Mouse (Mus musculus) limb, embryonic 10.5 days (tissue): ENCODE data around the gene Ksr2. TPM values are rescaled to one million over a fixed set of nuclear protein-coding genes. Genes with fewer than 3 reads are reported as not detected.

Experiments
- DNase-seq: peaks from one replicate; pipeline ENCODE4 v3.0.0-alpha.2; 2017; ENCODE audit warnings: low spot score
- H3K27ac ChIP-seq: fragments of 300-500 bp; sonication (generic); 2 replicates; pipeline ENCODE4 v1.5.1; 2016; ENCODE audit warnings: mild to moderate bottlenecking
- H3K27me3 ChIP-seq: fragments of 300-500 bp; sonication (generic); 2 replicates; pipeline ENCODE4 v1.6.1; 2016; ENCODE audit warnings: low read depth, mild to moderate bottlenecking; ENCODE audit not compliant: poor library complexity, severe bottlenecking
- H3K36me3 ChIP-seq: fragments of 300-500 bp; sonication (generic); 2 replicates; pipeline ENCODE4 v1.6.1; 2016; ENCODE audit warnings: mild to moderate bottlenecking, moderate library complexity
- H3K4me1 ChIP-seq: fragments of 300-500 bp; sonication (generic); 2 replicates; pipeline ENCODE4 v1.6.1; 2016
- H3K4me3 ChIP-seq: fragments of 300-500 bp; sonication (generic); 2 replicates; pipeline ENCODE4 v1.5.1; 2016; ENCODE audit warnings: mild to moderate bottlenecking, moderate library complexity
- H3K9me3 ChIP-seq: fragments of 300-500 bp; sonication (generic); replicated peaks from 2 replicates; pipeline ENCODE4 v1.6.1; 2016; ENCODE audit warnings: mild to moderate bottlenecking
- WGBS: fragments of 180-500 bp; shearing (Covaris S2); methylation state at CpG from one replicate; pipeline ENCODE4 v1.1.7; 2016; 5-methylcytosine and 5-hydroxymethylcytosine counted together
- polyA plus RNA-seq: library from polyadenylated mRNA; unstranded; fragments of >200 nt; fragmentation: Nextera tagmentation; extraction: Ambion mirVana; gene quantifications from 2 replicates; pipeline ENCODE4 v1.2.1, GENCODE M21; 2016

The Ksr2 gene
- polyA plus RNA-seq, 1 experiment from 2014 or later, result not detected

- no peak for DNase-seq
- Histone ChIP-seq H3K4me3 (no peak overlapping the region), H3K27me3 (no peaks in the 10 kb centered on the region), H3K27ac (no peak overlapping the region), H3K4me1 (peaks cover 6% of the 10 kb centered on the region), H3K36me3 (no peaks in the 10 kb centered on the region), H3K9me3 (no peaks in the 10 kb centered on the region)
- 90% methylated on average over 8 of the region's 8 CpGs for WGBS
Measured at GRCm38 (mm10) chr5:117696366-117696765, 282.6 kb downstream of the Ksr2 start.

DNA sequence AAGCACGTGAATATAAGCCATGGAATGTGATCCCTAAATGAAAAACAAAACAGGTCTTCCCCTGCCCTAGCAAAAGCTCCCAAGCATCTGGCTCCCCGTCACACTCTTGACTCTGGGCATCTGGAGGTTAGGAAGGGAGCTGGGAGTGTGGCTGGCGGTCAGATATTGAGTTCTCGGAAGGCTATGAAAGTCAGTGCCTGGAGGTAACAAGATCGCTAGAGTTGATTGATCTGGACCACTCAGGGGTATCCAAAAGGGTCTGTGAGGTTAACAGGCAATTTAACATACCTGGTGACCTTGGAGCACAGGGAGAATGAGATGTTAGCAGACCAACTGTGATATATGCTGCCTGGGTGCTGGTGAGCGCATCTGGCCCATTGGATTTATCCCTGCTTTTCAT is 283.8 kb downstream of the Ksr2 start:
- Histone ChIP-seq H3K4me1 (no peaks in the 10 kb centered on the region), H3K9me3 (no peaks in the 10 kb centered on the region), H3K27ac (no peak overlapping the region), H3K4me3 (no peak overlapping the region), H3K27me3 (no peaks in the 10 kb centered on the region), H3K36me3 (no peaks in the 10 kb centered on the region)
- 70% methylated on average over 6 of the region's 6 CpGs for WGBS
- DNase-seq, result no peak

- Histone ChIP-seq H3K4me1 (peaks cover 7% of the 10 kb centered on the region; the same call in 1 of the 2 replicates), H3K9me3 (no peaks in the 10 kb centered on the region), H3K4me3 (no peak overlapping the region), H3K27ac (no peak overlapping the region), H3K27me3 (no peaks in the 10 kb centered on the region), H3K36me3 (no peaks in the 10 kb centered on the region)
- no peak for DNase-seq
- 83% methylated on average over 9 of the region's 9 CpGs for WGBS
Measured at GRCm38 (mm10) chr5:117704371-117704770, 290.6 kb downstream of the Ksr2 start.

DNA sequence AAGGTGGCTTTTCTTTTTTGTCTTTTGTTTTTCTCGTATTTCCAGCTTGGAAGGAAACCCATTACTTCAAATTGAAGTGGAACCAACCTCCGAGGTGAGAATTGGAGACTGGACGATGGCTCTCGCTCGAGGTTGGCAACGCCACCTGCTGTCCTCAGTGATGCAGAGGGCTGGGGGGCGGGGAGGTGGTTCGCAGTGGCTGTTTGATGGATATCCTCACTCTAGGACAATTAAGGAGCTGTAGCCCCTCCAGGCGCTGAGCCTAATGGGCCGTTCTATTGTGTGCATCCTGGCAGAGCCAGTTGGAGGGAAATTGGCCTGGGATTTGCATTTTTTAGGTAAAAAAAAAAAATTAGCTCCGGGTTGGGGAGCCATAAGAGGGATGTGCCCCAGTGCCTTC is 292.8 kb downstream of the Ksr2 start:
- H3K4me3 ChIP-seq, result no peak overlapping the region
- no peak for DNase-seq
- WGBS, result 30% methylated on average over 11 of the region's 11 CpGs
- no peak overlapping the region for H3K27ac ChIP-seq
- peaks cover 7% of the 10 kb centered on the region; the same call in 1 of the 2 replicates for H3K4me1 ChIP-seq
- H3K36me3 ChIP-seq, result no peaks in the 10 kb centered on the region
- H3K27me3 ChIP-seq, result no peaks in the 10 kb centered on the region
- no peaks in the 10 kb centered on the region for H3K9me3 ChIP-seq

GRCm38 (mm10) chr5:117709306-117709705 is 295.5 kb downstream of the Ksr2 start:
- H3K4me1 ChIP-seq, result peaks cover 7% of the 10 kb centered on the region; the same call in 1 of the 2 replicates
- no peak overlapping the region for H3K4me3 ChIP-seq
- WGBS, result 82% methylated on average over 6 of the region's 6 CpGs
- no peak overlapping the region for H3K27ac ChIP-seq
- H3K9me3 ChIP-seq, result no peaks in the 10 kb centered on the region
- no peak for DNase-seq
- no peaks in the 10 kb centered on the region for H3K27me3 ChIP-seq
- no peaks in the 10 kb centered on the region for H3K36me3 ChIP-seq

GRCm38 (mm10) chr5:117711636-117712035 is 297.8 kb downstream of the Ksr2 start:
- peaks cover 5% of the 10 kb centered on the region; the same call in 1 of the 2 replicates for H3K4me1 ChIP-seq
- WGBS, result 89% methylated on average over 10 of the region's 10 CpGs
- H3K9me3 ChIP-seq, result no peaks in the 10 kb centered on the region
- H3K4me3 ChIP-seq, result no peak overlapping the region
- no peak for DNase-seq
- no peaks in the 10 kb centered on the region for H3K27me3 ChIP-seq
- H3K36me3 ChIP-seq, result no peaks in the 10 kb centered on the region
- H3K27ac ChIP-seq, result no peak overlapping the region

DNA sequence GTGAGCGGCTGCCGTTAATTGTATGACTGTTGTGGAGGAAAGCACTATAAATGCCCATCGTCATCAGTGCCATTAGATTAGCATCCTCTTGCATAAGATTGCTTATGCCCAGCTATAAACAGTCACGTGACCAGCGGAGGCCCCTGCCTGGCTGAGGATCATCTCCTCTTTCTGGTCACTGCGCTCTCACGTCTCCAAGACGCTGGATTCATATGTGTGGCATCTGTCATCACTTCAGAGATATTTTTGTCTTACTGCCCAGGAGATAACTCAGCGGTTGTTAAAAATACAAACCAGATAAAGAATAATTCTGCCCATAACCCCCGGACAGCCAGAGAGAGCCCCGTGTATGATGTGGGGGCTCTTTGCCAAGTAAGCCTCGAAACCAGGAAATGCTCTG is 298.4 kb downstream of the Ksr2 start:
- no peak overlapping the region for H3K4me3 ChIP-seq
- WGBS, result 86% methylated on average over 12 of the region's 12 CpGs
- no peak overlapping the region for H3K27ac ChIP-seq

DNA sequence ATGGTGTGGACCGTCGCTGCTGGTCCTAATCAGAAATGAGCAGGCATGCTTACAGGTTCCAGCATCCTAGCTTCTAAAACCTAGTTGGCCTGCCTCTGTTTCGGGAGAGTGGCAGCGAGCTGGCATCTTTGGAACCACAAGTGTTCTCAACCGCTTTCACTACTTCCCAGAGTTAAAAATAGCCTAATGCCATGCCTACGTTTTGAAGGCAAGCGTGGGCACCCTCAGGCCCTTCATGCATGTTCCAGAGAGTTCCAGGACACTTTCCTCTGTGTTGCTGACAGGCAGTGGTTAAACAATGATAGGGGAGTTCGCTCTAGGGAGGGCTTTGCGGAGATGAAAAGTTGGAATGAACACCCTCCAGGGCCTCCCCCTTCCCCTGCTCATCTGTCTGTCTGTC is 303.3 kb downstream of the Ksr2 start:
- 89% methylated on average over 9 of the region's 9 CpGs for WGBS
- Histone ChIP-seq H3K4me1 (no peaks in the 10 kb centered on the region), H3K9me3 (no peaks in the 10 kb centered on the region), H3K4me3 (no peak overlapping the region), H3K27me3 (peaks cover 8% of the 10 kb centered on the region; the same call in 1 of the 2 replicates), H3K36me3 (no peaks in the 10 kb centered on the region), H3K27ac (no peak overlapping the region)
- DNase-seq, result no peak

More for the DNA sequence above, 298.4 kb downstream of the Ksr2 start:
- Histone ChIP-seq H3K4me1 (no peaks in the 10 kb centered on the region), H3K9me3 (no peaks in the 10 kb centered on the region), H3K36me3 (no peaks in the 10 kb centered on the region), H3K27me3 (no peaks in the 10 kb centered on the region)
- no peak for DNase-seq

- 88% methylated on average over 4 of the region's 4 CpGs for WGBS
- Histone ChIP-seq H3K4me1 (peaks cover 3% of the 10 kb centered on the region), H3K9me3 (no peaks in the 10 kb centered on the region), H3K27ac (no peak overlapping the region), H3K4me3 (no peak overlapping the region), H3K36me3 (no peaks in the 10 kb centered on the region), H3K27me3 (peaks cover 8% of the 10 kb centered on the region; the same call in 1 of the 2 replicates)
- no peak for DNase-seq
Measured at GRCm38 (mm10) chr5:117723316-117723715, 309.5 kb downstream of the Ksr2 start.

GRCm38 (mm10) chr5:117726548-117726947 is 312.7 kb downstream of the Ksr2 start:
- no peaks in the 10 kb centered on the region for H3K9me3 ChIP-seq
- H3K4me1 ChIP-seq, result peaks cover 3% of the 10 kb centered on the region
- no peak overlapping the region for H3K27ac ChIP-seq
- no peak for DNase-seq
- no peaks in the 10 kb centered on the region for H3K36me3 ChIP-seq
- H3K27me3 ChIP-seq, result no peaks in the 10 kb centered on the region
- WGBS, result 86% methylated on average over 6 of the region's 6 CpGs
- H3K4me3 ChIP-seq, result no peak overlapping the region

- Histone ChIP-seq H3K4me1 (peaks cover 3% of the 10 kb centered on the region), H3K4me3 (no peak overlapping the region), H3K9me3 (no peaks in the 10 kb centered on the region), H3K36me3 (no peaks in the 10 kb centered on the region), H3K27me3 (no peaks in the 10 kb centered on the region), H3K27ac (no peak overlapping the region)
- no peak for DNase-seq
- WGBS, result 86% methylated on average over 7 of the region's 7 CpGs
Measured at GRCm38 (mm10) chr5:117727138-117727537, 313.3 kb downstream of the Ksr2 start.

DNA sequence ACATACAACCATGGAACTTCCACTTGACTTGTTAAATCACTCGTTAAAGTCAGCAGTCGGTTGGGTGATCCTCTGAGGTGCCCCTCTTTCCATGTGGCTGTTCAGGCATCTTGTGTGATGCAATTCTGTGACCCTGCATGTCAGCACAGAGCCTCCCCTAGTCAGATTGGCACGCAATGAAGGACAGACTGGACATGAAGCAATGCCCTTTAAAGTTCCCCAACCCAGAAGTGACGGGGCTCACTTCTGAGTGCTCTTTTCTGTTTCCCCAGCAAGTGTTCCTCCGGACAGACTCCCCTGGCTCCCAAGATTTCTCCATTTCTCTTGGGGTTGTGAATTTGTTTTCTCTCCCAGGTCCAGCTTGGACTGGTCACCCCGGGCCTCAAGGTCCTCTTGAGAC is 317.5 kb downstream of the Ksr2 start:
- WGBS, result 83% methylated on average over 6 of the region's 6 CpGs
- H3K36me3 ChIP-seq, result no peaks in the 10 kb centered on the region
- no peak for DNase-seq
- H3K27me3 ChIP-seq, result no peaks in the 10 kb centered on the region
- H3K9me3 ChIP-seq, result no peaks in the 10 kb centered on the region
- no peak overlapping the region for H3K27ac ChIP-seq
- H3K4me3 ChIP-seq, result no peak overlapping the region
- H3K4me1 ChIP-seq, result peaks cover 3% of the 10 kb centered on the region

- H3K36me3 ChIP-seq, result no peaks in the 10 kb centered on the region
Measured at GRCm38 (mm10) chr5:117744654-117745178, 330.9 kb downstream of the Ksr2 start.

GRCm38 (mm10) chr5:117749353-117749752 is 335.6 kb downstream of the Ksr2 start:
- Histone ChIP-seq H3K4me1 (peaks cover 29% of the 10 kb centered on the region), H3K4me3 (no peak overlapping the region), H3K27ac (no peak overlapping the region), H3K36me3 (no peaks in the 10 kb centered on the region), H3K27me3 (no peaks in the 10 kb centered on the region), H3K9me3 (no peaks in the 10 kb centered on the region)
- no peak for DNase-seq
- 38% methylated on average over 5 of the region's 5 CpGs for WGBS

More at GRCm38 (mm10) chr5:117744654-117745178, 330.9 kb downstream of the Ksr2 start:
- no peak overlapping the region for H3K4me3 ChIP-seq
- no peaks in the 10 kb centered on the region for H3K9me3 ChIP-seq
- H3K27me3 ChIP-seq, result no peaks in the 10 kb centered on the region
- no peak for DNase-seq
- H3K27ac ChIP-seq, result no peak overlapping the region
- WGBS, result 79% methylated on average over 11 of the region's 11 CpGs
- H3K4me1 ChIP-seq, result peaks cover 23% of the 10 kb centered on the region
